Mouse (Mus musculus): ENCODE results near the gene Cfdp1. TPM values are rescaled to one million over a fixed set of nuclear protein-coding genes. Genes with fewer than 3 reads are reported as not detected.

The Cfdp1 gene
- polyA plus RNA-seq, 1 experiment = 5.8 TPM

GRCm38 (mm10) chr8:111760708-111761107, 93.4 kb downstream of the Cfdp1 start:
- Histone ChIP-seq H3K27me3 (ENCODE audit: control insufficient read depth, insufficient read depth, low read length) (no peaks in the 10 kb centered on the region), H3K27ac (ENCODE audit: control insufficient read depth, insufficient read depth, low read length) (no peak overlapping the region), H3K36me3 (ENCODE audit: control insufficient read depth, insufficient read depth, low read length) (no peaks in the 10 kb centered on the region), H3K4me3 (ENCODE audit: control insufficient read depth, insufficient read depth, low read length) (no peak overlapping the region), H3K4me1 (replicated peaks; ENCODE audit: control insufficient read depth, insufficient read depth, low read length) (no peaks in the 10 kb centered on the region)
- no peak for TF ChIP-seq CTCF (IDR thresholded peaks at IDR 0.05; ENCODE audit: borderline replicate concordance, control insufficient read depth, extremely low read depth, insufficient read depth, low read length, poor library complexity)
- TF ChIP-seq POLR2A (IDR thresholded peaks at IDR 0.05; ENCODE audit: control insufficient read depth, extremely low read depth, insufficient read depth, low read length, poor library complexity) = no peak
- no peak for DNase-seq
- 91% methylated on average over 13 of the region's 13 CpGs for WGBS

DNA sequence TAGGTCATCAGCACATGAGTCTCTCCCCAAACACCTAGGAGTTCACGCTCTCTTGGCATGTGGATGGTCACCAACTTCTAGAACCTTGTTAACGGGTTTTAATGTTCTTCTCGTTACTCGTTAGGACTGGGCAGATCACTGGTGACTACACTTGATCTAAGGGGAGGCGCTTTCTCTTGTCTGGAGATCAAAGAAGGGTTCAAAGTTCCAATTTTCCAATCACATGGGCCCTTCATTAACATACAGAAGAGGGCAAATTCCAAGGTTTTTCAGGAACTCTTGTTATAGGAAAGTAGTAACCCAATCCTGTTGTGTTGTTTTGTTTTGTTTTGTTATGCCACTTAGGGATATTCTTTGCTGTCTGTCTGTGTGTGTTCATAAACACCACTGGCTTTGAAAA, 95.3 kb downstream of the Cfdp1 start:
- no peak for TF ChIP-seq POLR2A (IDR thresholded peaks at IDR 0.05; ENCODE audit: control insufficient read depth, extremely low read depth, insufficient read depth, low read length, poor library complexity)
- TF ChIP-seq CTCF (IDR thresholded peaks at IDR 0.05; ENCODE audit: borderline replicate concordance, control insufficient read depth, extremely low read depth, insufficient read depth, low read length, poor library complexity) = no peak
- no peak overlapping the region for H3K4me3 ChIP-seq (ENCODE audit: control insufficient read depth, insufficient read depth, low read length)
- no peak for DNase-seq
- H3K27ac ChIP-seq (ENCODE audit: control insufficient read depth, insufficient read depth, low read length) = no peak overlapping the region
- 91% methylated on average over 5 of the region's 5 CpGs for WGBS
- H3K36me3 ChIP-seq (ENCODE audit: control insufficient read depth, insufficient read depth, low read length) = no peaks in the 10 kb centered on the region
- H3K27me3 ChIP-seq (ENCODE audit: control insufficient read depth, insufficient read depth, low read length) = no peaks in the 10 kb centered on the region
- no peaks in the 10 kb centered on the region for H3K4me1 ChIP-seq (replicated peaks; ENCODE audit: control insufficient read depth, insufficient read depth, low read length)

- Histone ChIP-seq H3K4me1 (replicated peaks; ENCODE audit: control insufficient read depth, insufficient read depth, low read length) (no peaks in the 10 kb centered on the region), H3K4me3 (ENCODE audit: control insufficient read depth, insufficient read depth, low read length) (no peak overlapping the region), H3K27me3 (ENCODE audit: control insufficient read depth, insufficient read depth, low read length) (no peaks in the 10 kb centered on the region), H3K27ac (ENCODE audit: control insufficient read depth, insufficient read depth, low read length) (no peak overlapping the region), H3K36me3 (ENCODE audit: control insufficient read depth, insufficient read depth, low read length) (no peaks in the 10 kb centered on the region)
- DNase-seq = no peak
- TF ChIP-seq CTCF (IDR thresholded peaks at IDR 0.05; ENCODE audit: borderline replicate concordance, control insufficient read depth, extremely low read depth, insufficient read depth, low read length, poor library complexity) (no peak), POLR2A (IDR thresholded peaks at IDR 0.05; ENCODE audit: control insufficient read depth, extremely low read depth, insufficient read depth, low read length, poor library complexity) (no peak)
- WGBS = 92% methylated on average over 9 of the region's 9 CpGs
Measured at GRCm38 (mm10) chr8:111757599-111757998, 96.5 kb downstream of the Cfdp1 start.

GRCm38 (mm10) chr8:111754736-111755135, 99.4 kb downstream of the Cfdp1 start:
- 91% methylated on average over 6 of the region's 6 CpGs for WGBS
- Histone ChIP-seq H3K27me3 (ENCODE audit: control insufficient read depth, insufficient read depth, low read length) (no peaks in the 10 kb centered on the region), H3K36me3 (ENCODE audit: control insufficient read depth, insufficient read depth, low read length) (no peaks in the 10 kb centered on the region), H3K4me1 (replicated peaks; ENCODE audit: control insufficient read depth, insufficient read depth, low read length) (no peaks in the 10 kb centered on the region), H3K27ac (ENCODE audit: control insufficient read depth, insufficient read depth, low read length) (no peak overlapping the region), H3K4me3 (ENCODE audit: control insufficient read depth, insufficient read depth, low read length) (no peak overlapping the region)
- DNase-seq = no peak
- TF ChIP-seq POLR2A (IDR thresholded peaks at IDR 0.05; ENCODE audit: control insufficient read depth, extremely low read depth, insufficient read depth, low read length, poor library complexity) (no peak), CTCF (IDR thresholded peaks at IDR 0.05; ENCODE audit: borderline replicate concordance, control insufficient read depth, extremely low read depth, insufficient read depth, low read length, poor library complexity) (no peak)

DNA sequence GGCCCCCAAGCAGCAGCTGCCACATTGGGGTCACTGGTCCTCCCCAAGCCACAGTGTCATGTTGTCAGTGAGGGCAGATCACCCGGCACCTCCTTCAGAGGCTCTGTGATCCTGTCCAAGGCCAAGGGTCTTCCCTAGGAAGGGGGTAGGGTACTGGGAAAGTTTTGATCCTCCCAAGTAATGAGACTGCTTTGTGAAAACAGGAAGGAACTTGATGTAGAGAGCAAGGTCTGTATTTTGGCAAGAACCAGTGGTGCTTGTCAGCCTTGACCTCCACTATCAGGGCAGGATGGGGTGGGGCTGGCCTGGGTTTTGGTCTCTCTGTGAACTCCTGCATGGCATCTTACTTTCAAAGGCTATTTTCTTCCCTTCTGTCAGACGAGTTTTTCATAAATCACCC, 100.0 kb downstream of the Cfdp1 start:
- 49% methylated on average over 2 of the region's 2 CpGs for WGBS

DNA sequence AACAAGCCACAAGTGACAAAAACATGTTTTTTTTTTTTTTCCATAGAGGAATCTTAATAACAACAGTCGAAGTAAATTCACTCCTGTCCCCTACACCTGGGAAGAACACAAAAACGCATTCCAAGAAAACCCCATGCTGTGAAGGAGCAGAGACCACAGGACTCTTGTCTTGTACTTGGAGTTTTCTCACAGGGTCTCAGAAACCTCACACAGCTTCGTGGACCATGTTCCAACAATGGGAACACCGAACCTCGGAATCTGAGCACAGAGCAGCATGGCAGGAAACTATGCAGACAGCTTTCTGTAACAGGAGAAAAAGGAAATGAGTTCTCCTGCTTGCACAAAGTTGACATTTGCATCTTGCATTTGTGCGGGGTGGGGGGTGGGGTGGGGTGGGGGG, 105.3 kb downstream of the Cfdp1 start:
- WGBS = 29% methylated on average over 6 of the region's 6 CpGs
- Histone ChIP-seq H3K4me1 (replicated peaks; ENCODE audit: control insufficient read depth, insufficient read depth, low read length) (no peaks in the 10 kb centered on the region), H3K27ac (ENCODE audit: control insufficient read depth, insufficient read depth, low read length) (no peak overlapping the region), H3K27me3 (ENCODE audit: control insufficient read depth, insufficient read depth, low read length) (peaks cover 9% of the 10 kb centered on the region), H3K4me3 (ENCODE audit: control insufficient read depth, insufficient read depth, low read length) (no peak overlapping the region), H3K36me3 (ENCODE audit: control insufficient read depth, insufficient read depth, low read length) (no peaks in the 10 kb centered on the region)
- TF ChIP-seq POLR2A (IDR thresholded peaks at IDR 0.05; ENCODE audit: control insufficient read depth, extremely low read depth, insufficient read depth, low read length, poor library complexity) = no peak
- TF ChIP-seq CTCF (IDR thresholded peaks at IDR 0.05; ENCODE audit: borderline replicate concordance, control insufficient read depth, extremely low read depth, insufficient read depth, low read length, poor library complexity) = no peak
- no peak for DNase-seq

More for the DNA sequence above, 100.0 kb downstream of the Cfdp1 start:
- no peaks in the 10 kb centered on the region for H3K4me1 ChIP-seq (replicated peaks; ENCODE audit: control insufficient read depth, insufficient read depth, low read length)
- no peaks in the 10 kb centered on the region for H3K27me3 ChIP-seq (ENCODE audit: control insufficient read depth, insufficient read depth, low read length)
- DNase-seq = no peak
- no peak overlapping the region for H3K4me3 ChIP-seq (ENCODE audit: control insufficient read depth, insufficient read depth, low read length)
- TF ChIP-seq POLR2A (IDR thresholded peaks at IDR 0.05; ENCODE audit: control insufficient read depth, extremely low read depth, insufficient read depth, low read length, poor library complexity) (no peak), CTCF (IDR thresholded peaks at IDR 0.05; ENCODE audit: borderline replicate concordance, control insufficient read depth, extremely low read depth, insufficient read depth, low read length, poor library complexity) (no peak)
- no peaks in the 10 kb centered on the region for H3K36me3 ChIP-seq (ENCODE audit: control insufficient read depth, insufficient read depth, low read length)
- no peak overlapping the region for H3K27ac ChIP-seq (ENCODE audit: control insufficient read depth, insufficient read depth, low read length)
